Mouse (Mus musculus): ENCODE results near the gene S1pr5. TPM values are rescaled to one million over a fixed set of nuclear protein-coding genes. Genes with fewer than 3 reads are reported as not detected.

Gene S1pr5
- polyA plus RNA-seq, 1 experiment from 2014 or later = 0.06 TPM

DNA sequence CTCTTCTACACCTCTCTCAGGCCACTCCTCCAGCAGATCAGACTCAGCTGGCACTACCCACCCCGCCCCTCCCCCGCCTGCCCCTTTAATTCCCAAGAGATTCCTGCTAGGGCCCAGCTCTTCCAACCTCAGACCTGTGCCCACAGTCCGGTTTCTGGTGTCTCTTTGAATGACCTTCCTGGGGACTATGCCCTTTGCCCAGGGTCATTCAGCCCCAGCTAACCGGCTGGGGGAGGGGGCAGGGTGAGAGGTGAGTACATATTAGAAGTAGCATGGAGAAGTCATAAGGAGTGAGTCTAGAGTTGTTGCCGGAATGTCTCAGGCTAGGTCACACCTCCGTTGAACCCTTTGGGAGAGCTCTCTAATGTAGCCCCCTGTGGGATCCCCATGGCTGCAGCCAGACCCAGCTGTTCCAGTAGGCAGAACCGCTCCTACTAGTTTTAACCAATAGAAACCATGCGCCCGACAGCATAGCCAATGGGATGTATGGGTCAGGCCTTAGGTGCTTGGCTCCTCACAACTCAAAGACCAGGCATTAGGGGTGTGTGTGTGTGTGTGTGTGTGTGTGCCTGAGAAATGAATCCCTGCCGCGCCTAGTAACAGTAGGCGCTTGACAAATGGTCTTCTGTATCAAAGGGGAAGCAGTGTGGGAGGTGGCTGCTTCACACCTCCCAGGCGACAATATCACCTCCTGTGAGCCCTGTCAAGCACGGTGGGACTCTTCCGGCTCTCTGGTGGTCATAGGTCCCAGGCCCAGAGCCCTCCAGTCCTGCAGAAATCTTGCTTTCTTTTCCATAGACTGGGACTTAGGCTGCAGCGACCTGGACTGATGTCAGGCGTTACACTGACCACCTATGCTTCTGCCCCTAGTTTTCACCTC is 1.6 kb upstream of the S1pr5 start:
- peaks cover 91% of the 10 kb centered on the region for H3K27me3 ChIP-seq
- H3K27ac ChIP-seq (replicated peaks) = no peak overlapping the region
- WGBS (ENCODE audit: insufficient replicate concordance) = 22% methylated on average over 17 of the region's 17 CpGs

DNA sequence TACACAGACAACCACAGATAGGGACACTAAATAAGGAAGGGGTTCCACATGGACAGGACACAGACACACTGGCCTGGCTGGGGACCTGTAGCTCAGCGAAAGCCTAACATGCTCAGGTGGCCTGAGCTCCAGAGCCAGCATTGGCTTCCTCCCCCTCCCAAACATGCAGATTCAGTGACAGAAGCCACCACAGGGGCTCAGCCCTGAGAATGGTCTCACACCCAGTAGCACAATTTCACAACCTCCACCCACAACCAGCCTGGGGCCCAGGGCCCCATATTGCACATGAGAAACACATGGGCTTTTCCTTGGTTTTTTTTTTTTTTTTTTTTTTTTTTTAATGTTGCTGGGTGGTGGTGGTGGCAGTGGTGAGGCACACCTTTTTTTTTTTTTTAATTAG is 1.9 kb downstream of the S1pr5 start:
- H3K4me2 ChIP-seq = no peak overlapping the region
- WGBS (ENCODE audit: insufficient replicate concordance) = 74% methylated on average over 1 of the region's 1 CpGs
- no peak overlapping the region for H3K4me3 ChIP-seq (replicated peaks)
- peaks cover 99% of the 10 kb centered on the region for H3K27me3 ChIP-seq
- ATAC-seq (ENCODE audit: insufficient read depth) = no peak
- H3K36me3 ChIP-seq (replicated peaks) = no peaks in the 10 kb centered on the region
- H3K9me3 ChIP-seq (replicated peaks) = no peaks in the 10 kb centered on the region
- H3K4me1 ChIP-seq (replicated peaks) = peaks cover 46% of the 10 kb centered on the region
- no peak overlapping the region for H3K9ac ChIP-seq
- H3K27ac ChIP-seq (replicated peaks) = no peak overlapping the region

More for the DNA sequence above, 1.6 kb upstream of the S1pr5 start:
- Histone ChIP-seq H3K4me2 (0 out of 2 replicates have a peak overlapping the region, but pooled peaks have one; percentile 3), H3K4me3 (replicated peaks) (no peak overlapping the region), H3K4me1 (replicated peaks) (peaks cover 31% of the 10 kb centered on the region), H3K36me3 (replicated peaks) (no peaks in the 10 kb centered on the region), H3K9me3 (replicated peaks) (no peaks in the 10 kb centered on the region), H3K9ac (no peak overlapping the region)
- ATAC-seq (ENCODE audit: insufficient read depth) = peak; percentile 32; the same call in 1 of the 2 replicates

- peaks cover 50% of the 10 kb centered on the region for H3K4me1 ChIP-seq (replicated peaks)
- H3K4me2 ChIP-seq = peak overlapping the region; percentile 67
- H3K9me3 ChIP-seq (replicated peaks) = no peaks in the 10 kb centered on the region
- H3K4me3 ChIP-seq (replicated peaks) = peak overlapping the region; percentile 42
- no peak overlapping the region for H3K9ac ChIP-seq
- peaks cover 87% of the 10 kb centered on the region for H3K27me3 ChIP-seq
- no peaks in the 10 kb centered on the region for H3K36me3 ChIP-seq (replicated peaks)
- no peak for ATAC-seq (ENCODE audit: insufficient read depth)
- 5% methylated on average over 16 of the region's 16 CpGs for WGBS (ENCODE audit: insufficient replicate concordance)
- H3K27ac ChIP-seq (replicated peaks) = no peak overlapping the region
These were observed 3.1 kb downstream of the S1pr5 start for GRCm38 (mm10) chr9:21245113-21245487.

- Histone ChIP-seq H3K36me3 (replicated peaks) (no peaks in the 10 kb centered on the region), H3K4me2 (peak overlapping the region; percentile 67), H3K4me1 (replicated peaks) (peaks cover 50% of the 10 kb centered on the region), H3K4me3 (replicated peaks) (peak overlapping the region; percentile 42), H3K27me3 (peaks cover 82% of the 10 kb centered on the region), H3K9me3 (replicated peaks) (no peaks in the 10 kb centered on the region), H3K27ac (replicated peaks) (no peak overlapping the region), H3K9ac (no peak overlapping the region)
- 2% methylated on average over 72 of the region's 72 CpGs for WGBS (ENCODE audit: insufficient replicate concordance)
- no peak for ATAC-seq (ENCODE audit: insufficient read depth)
These were observed 3.7 kb downstream of the S1pr5 start for GRCm38 (mm10) chr9:21244428-21245112.

DNA sequence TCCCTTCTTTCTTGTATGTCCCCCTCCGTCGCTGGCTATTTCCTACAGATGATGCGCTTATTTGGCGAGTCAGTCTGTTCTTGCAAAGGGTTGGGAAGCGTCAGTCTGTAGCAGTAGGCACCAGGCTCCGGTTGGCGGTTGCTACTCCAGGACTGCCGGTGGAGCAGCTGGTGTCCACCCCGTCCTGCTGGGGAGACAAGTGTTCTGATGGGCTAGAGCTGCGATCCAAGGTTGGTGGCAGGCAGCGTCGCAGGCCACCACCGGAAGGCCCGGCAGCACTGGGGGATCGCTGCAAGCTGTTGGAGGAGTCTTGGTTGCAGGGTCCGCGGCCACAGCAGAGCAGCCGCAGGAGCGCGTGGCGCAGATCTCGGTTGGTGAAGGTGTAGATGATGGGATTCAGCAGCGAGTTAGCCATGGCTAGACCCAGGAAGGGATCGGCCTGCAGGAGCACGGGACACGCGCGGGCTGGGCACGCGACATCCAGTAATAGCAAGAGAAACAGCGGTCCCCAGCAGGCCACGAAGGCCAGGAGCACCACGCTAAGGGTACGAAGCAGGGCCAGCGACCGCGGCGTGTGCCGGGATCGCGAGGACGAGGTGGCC is 4.3 kb downstream of the S1pr5 start:
- H3K27ac ChIP-seq (replicated peaks) = no peak overlapping the region
- no peak overlapping the region for H3K9ac ChIP-seq
- peak overlapping the region; percentile 67 for H3K4me2 ChIP-seq
- peaks cover 75% of the 10 kb centered on the region for H3K27me3 ChIP-seq
- H3K4me1 ChIP-seq (replicated peaks) = peaks cover 49% of the 10 kb centered on the region
- ATAC-seq (ENCODE audit: insufficient read depth) = no peak
- WGBS (ENCODE audit: insufficient replicate concordance) = 11% methylated on average over 42 of the region's 42 CpGs
- H3K9me3 ChIP-seq (replicated peaks) = no peaks in the 10 kb centered on the region
- H3K36me3 ChIP-seq (replicated peaks) = no peaks in the 10 kb centered on the region
- H3K4me3 ChIP-seq (replicated peaks) = peak overlapping the region; percentile 42

DNA sequence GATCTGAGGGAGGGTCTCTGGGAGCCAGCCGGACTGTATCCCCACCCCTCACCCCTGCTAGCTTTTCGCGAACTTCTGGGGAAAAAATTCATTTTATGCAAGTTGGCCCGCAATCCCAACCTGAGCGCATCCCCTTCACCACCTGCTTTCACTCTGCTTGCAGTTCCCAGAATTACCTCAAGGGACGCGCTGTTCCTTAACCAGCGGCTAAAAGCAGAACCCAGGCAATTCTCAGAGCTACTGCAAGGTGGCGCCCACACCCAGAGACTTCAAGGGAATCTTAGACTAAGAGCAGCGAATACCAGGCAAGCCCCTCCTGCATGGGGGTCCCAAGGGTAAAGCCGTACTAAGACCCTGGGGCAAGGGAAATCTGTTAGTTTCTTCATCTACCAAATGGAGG is 6.9 kb downstream of the S1pr5 start:
- ATAC-seq (ENCODE audit: insufficient read depth) = no peak
- Histone ChIP-seq H3K36me3 (replicated peaks) (peaks cover 9% of the 10 kb centered on the region), H3K4me3 (replicated peaks) (no peak overlapping the region), H3K9me3 (replicated peaks) (no peaks in the 10 kb centered on the region), H3K4me2 (no peak overlapping the region), H3K27ac (replicated peaks) (no peak overlapping the region), H3K9ac (no peak overlapping the region), H3K27me3 (peaks cover 49% of the 10 kb centered on the region), H3K4me1 (replicated peaks) (peaks cover 56% of the 10 kb centered on the region)
- 5% methylated on average over 11 of the region's 11 CpGs for WGBS (ENCODE audit: insufficient replicate concordance)

DNA sequence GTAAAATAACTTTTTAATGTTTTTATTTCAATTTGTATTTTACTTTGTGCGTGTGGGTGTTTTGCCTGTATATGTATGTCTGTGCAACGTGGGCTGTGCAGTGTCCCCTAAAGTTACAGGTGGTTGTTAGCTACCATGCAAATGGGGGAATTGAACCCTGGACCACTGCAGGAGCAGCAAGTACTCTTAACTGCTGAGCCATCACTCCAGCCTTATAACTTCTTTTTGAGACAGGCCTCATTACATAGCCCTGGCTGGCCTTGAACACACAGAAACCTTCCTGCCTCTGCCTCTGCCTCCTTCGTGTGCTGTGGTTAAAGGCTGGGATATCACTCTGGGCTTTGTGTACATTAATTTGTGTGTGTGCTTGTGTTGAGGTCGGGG is 8.8 kb downstream of the S1pr5 start:
- Histone ChIP-seq H3K4me1 (replicated peaks) (peaks cover 56% of the 10 kb centered on the region), H3K27ac (replicated peaks) (peak overlapping the region; percentile 97), H3K27me3 (peaks cover 30% of the 10 kb centered on the region), H3K4me2 (peak overlapping the region; percentile 91), H3K9me3 (replicated peaks) (no peaks in the 10 kb centered on the region), H3K36me3 (replicated peaks) (peaks cover 25% of the 10 kb centered on the region), H3K9ac (peak overlapping the region; percentile 96), H3K4me3 (replicated peaks) (peak overlapping the region; percentile 94)
- WGBS (ENCODE audit: insufficient replicate concordance) = 14% methylated on average over 4 of the region's 4 CpGs
- ATAC-seq (ENCODE audit: insufficient read depth) = no peak

DNA sequence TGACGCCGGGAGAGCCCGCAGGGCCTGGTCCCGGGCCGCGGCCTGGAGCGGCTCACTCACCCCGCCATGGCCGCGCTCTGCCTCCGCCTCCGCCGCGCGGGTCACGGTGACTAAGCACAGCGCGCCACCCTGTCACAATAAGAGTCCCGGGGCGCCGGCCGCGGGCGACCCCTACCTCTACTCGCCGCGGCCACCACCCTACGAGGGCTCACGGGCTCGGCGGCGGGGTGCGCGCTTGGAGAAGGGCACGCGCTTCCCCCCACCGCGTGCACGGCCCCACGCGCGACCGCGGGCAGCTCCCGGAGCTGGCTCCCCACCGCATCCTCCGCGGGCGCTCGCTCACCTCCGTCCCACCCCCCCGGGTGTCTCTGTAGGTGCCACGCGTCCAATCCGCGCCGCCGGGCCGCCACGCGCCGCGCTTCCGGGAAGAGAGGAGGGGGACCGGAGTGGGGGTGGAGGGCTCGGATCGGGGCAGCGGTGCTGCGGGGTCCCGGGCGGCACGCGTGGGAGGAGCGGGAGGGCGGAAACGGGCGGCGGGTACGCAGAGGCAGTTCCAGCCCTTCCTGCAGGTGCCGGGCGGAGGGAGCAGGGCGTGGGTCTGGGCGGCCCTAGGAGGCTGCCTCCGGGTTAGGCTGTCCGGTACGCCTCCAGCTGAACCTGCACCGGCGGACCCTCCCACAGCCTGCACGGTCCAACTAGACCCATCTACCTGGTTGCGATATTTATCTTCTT is 9.3 kb downstream of the S1pr5 start, which contains the start of gene Keap1:
Keap1 (minus strand) TSS at position 629 of the 732 bp plus-strand sequence.
- ATAC-seq (ENCODE audit: insufficient read depth) = peak; percentile 91
- H3K27me3 ChIP-seq = peaks cover 25% of the 10 kb centered on the region
- peaks cover 30% of the 10 kb centered on the region for H3K36me3 ChIP-seq (replicated peaks)
- H3K4me3 ChIP-seq (replicated peaks) = peak within 1 kb of the TSS; percentile 94
- peak within 1 kb of the TSS; percentile 97 for H3K27ac ChIP-seq (replicated peaks)
- H3K9me3 ChIP-seq (replicated peaks) = no peaks in the 10 kb centered on the region
- H3K4me1 ChIP-seq (replicated peaks) = peaks cover 50% of the 10 kb centered on the region
- peak within 1 kb of the TSS; percentile 91 for H3K4me2 ChIP-seq
- WGBS (ENCODE audit: insufficient replicate concordance) = under 1% methylated on average over 90 of the region's 90 CpGs
- H3K9ac ChIP-seq = peak within 1 kb of the TSS; percentile 96

DNA sequence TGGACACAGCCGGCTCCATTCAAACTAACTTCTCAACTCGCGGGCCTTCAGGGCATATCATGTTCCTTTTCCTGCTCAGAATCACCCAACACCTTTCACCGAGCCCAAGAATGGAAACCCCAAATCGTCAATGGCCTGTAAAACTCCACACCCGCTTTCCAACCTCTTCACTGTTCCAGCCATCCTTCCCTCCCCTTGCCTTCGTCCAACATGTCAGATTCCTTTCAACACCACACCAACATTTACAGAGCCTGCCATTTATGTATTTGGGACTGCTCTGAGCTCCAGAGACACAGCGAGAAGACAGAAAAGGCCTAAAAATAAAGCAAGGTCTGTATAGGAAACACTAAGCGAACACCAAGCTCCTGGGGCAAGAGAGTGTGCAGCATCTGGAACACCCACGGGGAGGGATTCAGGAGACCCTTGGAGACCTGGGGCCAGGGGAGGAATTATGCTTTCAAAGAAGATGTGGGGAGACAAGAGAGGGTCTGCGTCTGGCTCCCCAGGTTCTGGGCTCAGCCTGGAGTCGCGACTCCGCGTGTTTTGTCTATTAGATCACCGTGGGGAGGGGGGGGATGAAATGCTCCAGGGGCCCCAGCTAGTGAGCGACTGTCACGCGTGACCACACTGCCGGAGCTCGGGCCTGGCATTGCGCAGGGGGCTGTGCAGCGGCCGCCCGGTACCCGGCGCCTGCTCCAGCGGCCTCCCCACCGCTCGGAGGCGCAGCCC is 10.1 kb downstream of the S1pr5 start:
- H3K27me3 ChIP-seq = peaks cover 18% of the 10 kb centered on the region
- peaks cover 48% of the 10 kb centered on the region for H3K4me1 ChIP-seq (replicated peaks)
- H3K4me2 ChIP-seq = peak overlapping the region; percentile 91
- H3K4me3 ChIP-seq (replicated peaks) = peak overlapping the region; percentile 94
- 0 out of 2 replicates have a peak, but pooled peaks have one; percentile 5 for ATAC-seq (ENCODE audit: insufficient read depth)
- peaks cover 38% of the 10 kb centered on the region for H3K36me3 ChIP-seq (replicated peaks)
- no peaks in the 10 kb centered on the region for H3K9me3 ChIP-seq (replicated peaks)
- peak overlapping the region; percentile 97 for H3K27ac ChIP-seq (replicated peaks)
- H3K9ac ChIP-seq = peak overlapping the region; percentile 96
- WGBS (ENCODE audit: insufficient replicate concordance) = under 1% methylated on average over 31 of the region's 31 CpGs

DNA sequence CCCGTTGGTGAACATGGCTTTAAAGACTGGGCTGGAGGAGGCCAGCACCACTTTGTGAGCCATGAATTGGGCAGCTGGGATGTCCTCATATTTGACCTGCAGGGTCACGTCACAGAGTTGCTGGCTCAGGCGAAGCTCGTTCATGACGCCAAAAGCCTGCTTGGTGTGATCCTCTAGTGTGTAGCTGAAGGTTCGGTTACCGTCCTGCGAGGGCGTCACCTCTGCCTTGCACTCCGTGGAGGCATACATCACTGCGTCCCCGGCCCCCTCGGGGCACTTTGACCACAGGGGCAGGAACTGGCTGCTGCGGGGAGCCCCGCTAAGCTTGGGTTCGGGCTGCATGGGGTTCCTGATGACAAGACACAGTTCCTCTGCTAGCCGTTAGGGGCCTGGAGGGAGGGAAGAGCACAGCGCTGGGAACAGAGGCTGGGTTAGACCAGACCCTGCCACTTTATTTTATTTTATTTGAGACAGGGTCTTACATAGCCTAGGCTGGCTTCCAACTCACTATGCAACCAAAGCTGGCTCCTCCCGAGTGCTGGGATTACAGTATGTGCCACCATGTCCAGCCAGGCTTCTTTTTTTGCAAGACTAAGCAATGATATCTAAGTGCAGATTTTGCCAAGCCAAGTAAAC is 10.8 kb downstream of the S1pr5 start:
- H3K9me3 ChIP-seq (replicated peaks) = no peaks in the 10 kb centered on the region
- peaks cover 11% of the 10 kb centered on the region for H3K27me3 ChIP-seq
- peak overlapping the region; percentile 96 for H3K9ac ChIP-seq
- H3K4me2 ChIP-seq = peak overlapping the region; percentile 91
- H3K27ac ChIP-seq (replicated peaks) = peak overlapping the region; percentile 97
- H3K36me3 ChIP-seq (replicated peaks) = peaks cover 44% of the 10 kb centered on the region
- no peak for ATAC-seq (ENCODE audit: insufficient read depth)
- H3K4me1 ChIP-seq (replicated peaks) = peaks cover 48% of the 10 kb centered on the region
- peak overlapping the region; percentile 94 for H3K4me3 ChIP-seq (replicated peaks)
- WGBS (ENCODE audit: insufficient replicate concordance) = 12% methylated on average over 19 of the region's 19 CpGs
